Mouse (Mus musculus): ENCODE measurements at regions not wholly inside any gene's neighbourhood (a gene's known extent, or its start where the extent isn't known, plus 50 kb on each side); places are given as distances from the start of the nearest gene placed in this dataset.

DNA sequence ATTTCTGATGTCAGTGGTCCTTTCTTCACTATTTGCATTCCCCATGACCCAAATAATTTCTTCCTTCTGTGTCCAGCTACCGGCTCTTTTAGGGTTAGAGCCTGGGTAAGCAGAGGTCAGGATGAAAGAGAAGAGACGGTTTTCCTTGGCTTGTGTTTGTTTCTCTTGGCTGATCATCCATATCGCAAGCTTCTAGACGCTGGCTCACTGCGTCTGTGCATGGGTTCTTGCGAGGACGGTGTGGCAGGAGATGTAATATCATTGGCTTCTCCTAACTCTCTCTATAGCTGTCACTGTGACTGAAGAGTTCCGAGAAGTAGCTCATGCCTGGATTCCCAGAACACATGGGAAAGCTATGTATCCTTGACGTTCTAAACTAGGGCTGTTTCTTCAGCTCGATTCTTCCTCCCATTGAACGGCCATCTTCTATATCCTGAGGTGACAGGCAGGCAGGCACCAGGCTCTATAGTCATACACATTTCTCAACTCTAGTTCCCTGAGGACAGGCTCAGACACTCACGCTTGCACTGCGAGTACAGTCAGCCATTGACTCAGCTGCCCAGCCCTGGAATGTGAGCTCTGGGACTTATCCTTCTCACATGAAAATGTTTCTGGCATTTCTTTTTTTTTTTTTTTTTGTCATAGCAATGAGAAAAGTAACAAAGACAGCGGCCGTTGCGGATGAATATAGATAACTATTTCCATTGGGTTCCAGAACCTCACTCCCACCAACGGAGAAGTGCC is 85.0 kb downstream of the Bach1 start:
- WGBS = 85% methylated on average over 17 of the region's 17 CpGs
- ATAC-seq (ENCODE audit: low FRiP score) = no peak
- H3K4me2 ChIP-seq = no peak overlapping the region

DNA sequence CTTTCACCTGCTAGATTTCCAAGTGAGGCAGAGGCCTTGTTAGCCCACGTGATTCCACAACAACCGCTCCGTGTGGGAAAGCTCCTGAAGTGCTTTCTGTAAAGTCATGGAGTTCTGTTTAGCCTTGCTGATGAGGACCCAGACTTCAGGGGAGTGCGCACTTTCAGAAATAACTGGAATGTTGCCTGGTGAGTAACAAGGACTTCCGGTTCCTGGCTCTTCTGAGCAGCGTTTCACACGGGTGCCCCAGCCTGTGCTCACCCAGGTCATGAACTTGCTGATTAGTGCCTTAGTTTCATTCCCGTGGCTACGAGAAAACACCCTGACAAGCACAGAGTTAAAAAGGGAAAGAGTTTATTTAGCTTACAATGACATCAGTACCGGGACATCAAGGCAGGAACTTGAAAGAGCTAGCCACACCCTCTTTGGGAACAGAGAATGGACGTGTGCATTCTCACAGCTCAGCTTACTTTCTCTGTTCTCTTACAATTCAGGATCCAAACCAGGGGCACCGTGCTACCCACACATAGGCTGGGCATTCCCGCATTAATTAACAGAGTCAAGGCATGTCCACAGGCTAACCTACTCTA is 85.8 kb downstream of the Bach1 start:
- no peak overlapping the region for H3K4me3 ChIP-seq (replicated peaks)
- H3K9me3 ChIP-seq = no peaks in the 10 kb centered on the region
- H3K27me3 ChIP-seq = no peaks in the 10 kb centered on the region
- WGBS = 52% methylated on average over 13 of the region's 13 CpGs
- no peak overlapping the region for H3K27ac ChIP-seq
- H3K4me2 ChIP-seq = no peak overlapping the region
- H3K36me3 ChIP-seq (replicated peaks) = no peaks in the 10 kb centered on the region
- no peak; the same call in 1 of the 2 replicates for ATAC-seq (ENCODE audit: low FRiP score)
- H3K9ac ChIP-seq = no peak overlapping the region
- peaks cover 4% of the 10 kb centered on the region; the same call in 1 of the 2 replicates for H3K4me1 ChIP-seq

More for the DNA sequence above, 85.0 kb downstream of the Bach1 start:
- Histone ChIP-seq H3K27ac (no peak overlapping the region), H3K27me3 (no peaks in the 10 kb centered on the region), H3K4me1 (peaks cover 4% of the 10 kb centered on the region; the same call in 1 of the 2 replicates), H3K9ac (no peak overlapping the region), H3K9me3 (no peaks in the 10 kb centered on the region), H3K4me3 (replicated peaks) (no peak overlapping the region), H3K36me3 (replicated peaks) (no peaks in the 10 kb centered on the region)

DNA sequence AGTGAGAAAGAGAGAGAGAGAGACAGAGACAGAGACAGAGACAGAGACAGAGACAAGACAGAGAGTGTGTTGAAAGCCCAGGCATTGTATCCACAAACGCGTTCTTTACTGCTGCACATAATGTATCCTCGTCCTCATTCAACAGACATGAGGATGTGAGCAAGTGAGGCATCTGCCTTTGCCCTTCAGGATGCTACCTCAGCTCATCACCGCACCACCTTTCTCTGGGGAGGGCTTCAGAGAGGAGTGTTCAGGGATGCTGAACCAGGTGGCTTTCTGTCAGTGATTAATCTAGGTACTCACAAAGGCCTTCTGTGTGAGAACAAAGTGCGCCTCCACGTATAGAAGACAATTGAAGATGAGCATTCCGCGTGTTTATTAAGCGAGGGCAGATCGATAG is 90.8 kb downstream of the Bach1 start:
- Histone ChIP-seq H3K27me3 (no peaks in the 10 kb centered on the region), H3K9ac (no peak overlapping the region), H3K4me2 (no peak overlapping the region), H3K4me1 (peaks cover 4% of the 10 kb centered on the region; the same call in 1 of the 2 replicates), H3K9me3 (no peaks in the 10 kb centered on the region), H3K36me3 (replicated peaks) (no peaks in the 10 kb centered on the region), H3K27ac (no peak overlapping the region), H3K4me3 (replicated peaks) (no peak overlapping the region)
- WGBS = 90% methylated on average over 10 of the region's 10 CpGs
- ATAC-seq (ENCODE audit: low FRiP score) = no peak

DNA sequence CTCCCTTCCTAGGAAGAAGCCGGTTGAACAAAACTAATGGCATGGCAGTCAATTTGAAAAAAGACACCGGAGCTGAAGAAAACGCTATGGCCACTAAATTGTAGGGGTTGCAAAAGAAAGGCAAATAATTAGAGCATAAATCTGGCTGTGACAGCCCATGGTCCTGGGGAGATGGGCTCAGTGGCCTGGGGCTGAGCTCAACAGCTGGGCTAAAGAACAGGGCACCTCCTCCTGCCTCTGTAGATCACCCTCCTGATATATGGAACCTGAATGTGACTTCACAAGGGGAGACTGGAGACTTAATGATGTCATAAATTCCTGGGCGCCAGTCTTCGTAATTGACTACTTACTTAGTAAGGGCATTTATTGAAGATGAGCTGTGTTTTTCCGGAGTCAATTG is 91.2 kb downstream of the Bach1 start:
- Histone ChIP-seq H3K27me3 (no peaks in the 10 kb centered on the region), H3K4me1 (peaks cover under 1% of the 10 kb centered on the region; the same call in 1 of the 2 replicates), H3K36me3 (replicated peaks) (no peaks in the 10 kb centered on the region), H3K9ac (no peak overlapping the region), H3K27ac (no peak overlapping the region), H3K4me2 (no peak overlapping the region), H3K9me3 (no peaks in the 10 kb centered on the region), H3K4me3 (replicated peaks) (no peak overlapping the region)
- ATAC-seq (ENCODE audit: low FRiP score) = no peak
- WGBS = 87% methylated on average over 6 of the region's 6 CpGs

DNA sequence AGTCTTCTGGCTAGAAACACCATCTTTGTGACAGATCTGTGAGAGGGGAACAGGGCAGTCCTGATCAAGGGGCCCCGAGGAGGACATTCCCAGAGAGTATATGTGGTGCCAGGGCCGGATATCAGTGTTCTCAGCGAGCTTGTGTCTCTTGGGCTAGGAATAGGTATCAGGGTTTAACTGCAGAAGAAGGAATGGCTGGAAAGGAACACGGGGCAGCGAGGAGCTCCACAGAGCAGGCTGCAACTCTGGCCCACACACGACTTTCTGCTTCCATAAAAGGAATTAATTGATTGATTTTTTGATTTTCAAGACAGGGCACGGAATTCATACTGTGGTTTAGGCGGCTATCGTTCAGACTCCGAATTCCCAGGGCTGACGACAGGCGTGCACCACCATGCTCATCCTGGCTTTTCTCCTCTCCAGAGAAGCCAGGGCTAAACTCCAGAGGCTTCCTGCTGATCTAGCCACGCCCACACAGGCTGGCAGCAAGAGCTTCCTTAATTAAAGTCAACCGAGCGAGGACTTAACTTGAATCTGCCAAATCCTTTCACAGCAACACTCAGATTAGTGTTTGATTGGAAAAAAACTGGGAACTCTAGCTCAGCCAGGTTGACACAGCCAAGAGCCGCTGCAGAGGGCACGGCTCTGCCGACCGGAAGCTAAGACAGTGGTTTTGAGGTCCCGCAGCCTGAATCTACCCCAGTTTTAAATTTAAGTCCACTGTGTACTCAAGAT is 97.9 kb downstream of the Bach1 start:
- peak; percentile 90 for ATAC-seq (ENCODE audit: low FRiP score)
- Histone ChIP-seq H3K4me1 (peaks cover 11% of the 10 kb centered on the region), H3K4me3 (replicated peaks) (peak overlapping the region; percentile 28), H3K4me2 (peak overlapping the region; percentile 51), H3K9me3 (no peaks in the 10 kb centered on the region), H3K9ac (peak overlapping the region; percentile 40; the same call in 1 of the 2 replicates), H3K36me3 (replicated peaks) (no peaks in the 10 kb centered on the region), H3K27me3 (peaks cover 14% of the 10 kb centered on the region), H3K27ac (no peak overlapping the region)
- WGBS = 6% methylated on average over 20 of the region's 20 CpGs

DNA sequence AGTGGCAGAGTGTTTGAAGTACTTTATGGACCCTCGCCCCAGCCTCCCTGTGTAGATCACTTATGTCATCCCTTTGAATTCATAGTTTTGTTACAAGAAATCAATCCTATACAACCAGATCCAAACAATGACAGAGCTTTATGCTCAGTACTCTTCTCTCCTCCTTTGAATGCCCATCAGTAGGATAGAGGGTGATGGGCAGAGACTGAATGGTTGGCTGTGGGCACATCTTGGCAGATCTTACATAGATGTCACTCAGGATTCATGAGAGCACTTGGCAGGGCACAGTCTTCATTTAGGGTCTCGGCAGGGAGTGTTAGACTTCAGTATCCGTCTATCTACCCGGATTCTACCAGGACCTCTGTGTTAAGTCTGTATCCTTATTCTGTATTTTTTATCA is 103.6 kb downstream of the Bach1 start:
- Histone ChIP-seq H3K4me1 (peaks cover 2% of the 10 kb centered on the region), H3K4me3 (replicated peaks) (no peak overlapping the region), H3K9ac (no peak overlapping the region), H3K36me3 (replicated peaks) (no peaks in the 10 kb centered on the region), H3K27ac (no peak overlapping the region), H3K27me3 (0 out of 2 replicates have a peak, but pooled peaks cover 5% of the 10 kb centered on the region), H3K9me3 (no peaks in the 10 kb centered on the region), H3K4me2 (no peak overlapping the region)
- ATAC-seq (ENCODE audit: low FRiP score) = no peak
- 93% methylated on average over 4 of the region's 4 CpGs for WGBS

DNA sequence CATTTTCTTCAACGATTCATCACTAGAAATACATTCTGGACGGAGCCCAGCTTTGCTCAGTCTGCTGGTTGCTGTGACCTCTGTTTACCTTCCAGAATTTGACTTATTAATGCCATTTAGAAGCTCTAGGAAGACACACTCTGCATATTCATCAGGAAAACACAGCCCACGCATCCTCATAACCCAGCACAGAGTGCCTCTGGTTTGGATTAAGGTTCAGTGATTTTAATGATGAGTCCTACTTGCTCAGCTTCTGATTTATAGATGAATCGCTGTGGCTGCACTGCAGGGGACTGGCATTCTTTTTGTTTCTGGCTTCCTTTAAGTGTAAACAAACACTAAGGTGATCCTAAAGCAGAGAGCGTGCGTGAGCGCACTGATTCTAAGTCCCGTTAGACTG is 118.8 kb downstream of the Bach1 start:
- 72% methylated on average over 8 of the region's 8 CpGs for WGBS
- Histone ChIP-seq H3K9me3 (no peaks in the 10 kb centered on the region), H3K4me2 (no peak overlapping the region), H3K4me1 (no peaks in the 10 kb centered on the region), H3K27ac (no peak overlapping the region), H3K27me3 (no peaks in the 10 kb centered on the region), H3K9ac (no peak overlapping the region), H3K36me3 (replicated peaks) (no peaks in the 10 kb centered on the region), H3K4me3 (replicated peaks) (no peak overlapping the region)
- no peak for ATAC-seq (ENCODE audit: low FRiP score)

DNA sequence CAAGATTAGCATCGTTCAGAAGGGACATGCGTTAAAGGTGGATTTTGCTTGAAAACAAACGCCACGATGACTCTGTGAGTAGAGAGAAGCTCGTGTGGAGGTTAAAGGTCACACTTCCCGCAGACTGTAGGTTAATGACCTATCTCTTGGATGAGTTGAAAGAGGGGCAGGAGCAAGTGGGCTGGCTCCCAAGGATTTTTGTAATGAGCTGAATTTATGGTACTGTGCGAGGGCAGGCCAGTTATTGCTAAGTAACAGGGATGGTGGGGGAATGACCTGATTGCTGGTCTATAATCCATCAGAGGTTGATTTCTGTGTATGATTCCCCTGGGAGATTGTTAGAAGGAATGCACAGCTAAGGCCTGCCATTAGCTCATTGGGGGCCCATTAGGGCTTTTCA is 135.6 kb downstream of the Bach1 start:
- H3K9ac ChIP-seq = no peak overlapping the region
- WGBS = 58% methylated on average over 7 of the region's 7 CpGs
- no peaks in the 10 kb centered on the region for H3K27me3 ChIP-seq
- H3K4me1 ChIP-seq = 0 out of 2 replicates have a peak, but pooled peaks cover 4% of the 10 kb centered on the region
- H3K27ac ChIP-seq = peak overlapping the region; percentile 9; the same call in 1 of the 2 replicates
- ATAC-seq (ENCODE audit: low FRiP score) = peak; percentile 60
- no peak overlapping the region for H3K4me3 ChIP-seq (replicated peaks)
- H3K9me3 ChIP-seq = no peaks in the 10 kb centered on the region
- no peaks in the 10 kb centered on the region for H3K36me3 ChIP-seq (replicated peaks)
- no peak overlapping the region for H3K4me2 ChIP-seq

DNA sequence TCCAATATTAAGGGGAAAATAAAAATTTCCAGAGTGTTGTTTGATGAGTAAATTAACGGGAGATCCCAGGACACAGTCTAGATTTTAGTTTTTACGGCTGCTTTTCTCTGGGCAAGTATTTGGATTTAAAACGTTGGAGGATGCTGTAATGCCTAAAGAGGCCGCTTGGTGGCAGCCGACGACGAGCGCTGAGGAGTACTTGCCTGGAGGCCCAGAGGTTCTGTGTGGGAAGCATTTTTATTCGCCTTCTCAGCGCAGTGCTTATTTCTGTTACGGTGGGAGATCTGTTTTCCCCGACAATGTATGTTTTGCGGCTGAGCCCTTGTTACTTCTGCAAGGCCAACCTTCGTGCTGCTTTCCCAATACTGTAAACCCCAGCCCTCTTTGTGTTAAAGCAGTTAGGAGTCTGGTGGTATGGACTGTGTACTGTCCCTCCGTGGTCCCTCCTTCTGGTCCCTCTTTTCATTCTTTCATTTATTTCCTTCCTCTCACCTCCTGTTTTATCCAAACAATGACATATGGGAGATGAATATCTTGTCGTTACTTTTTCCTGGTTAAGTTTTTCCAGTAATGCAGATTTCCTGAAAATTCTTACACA is 142.3 kb downstream of the Bach1 start:
- Histone ChIP-seq H3K4me1 (no peaks in the 10 kb centered on the region), H3K27me3 (no peaks in the 10 kb centered on the region), H3K36me3 (replicated peaks) (no peaks in the 10 kb centered on the region), H3K4me2 (peak overlapping the region; percentile 25; the same call in 1 of the 2 replicates), H3K4me3 (replicated peaks) (no peak overlapping the region), H3K9me3 (no peaks in the 10 kb centered on the region), H3K9ac (no peak overlapping the region), H3K27ac (no peak overlapping the region)
- peak; percentile 90 for ATAC-seq (ENCODE audit: low FRiP score)
- 19% methylated on average over 16 of the region's 16 CpGs for WGBS
